Mouse (Mus musculus) gastrocnemius, adult 8-10 months (tissue): Measurements from ENCODE around the gene Ust. TPM values are rescaled to one million over a fixed set of nuclear protein-coding genes. Genes with fewer than 3 reads are reported as not detected.
A peak's percentile ranks its signal among the peaks of the same experiment; 100 is the strongest.

ENCODE experiments used
- DNase-seq, 2 experiments: peaks; one replicate each; pipeline ENCODE4 v3.0.0; 2022; ENCODE audit warnings: low spot score in 2 of 2
- total RNA-seq, 4 experiments: library from RNA; stranded (reverse); gene quantifications; 2 replicates each; pipeline ENCODE4 v1.2.4; 2022

Gene Ust
- total RNA-seq, 4 experiments from 2014 or later, result 0.68 to 1.7 (median 1.2) TPM

GRCm38 (mm10) chr10:8431857-8432256 is 86.8 kb downstream of the Ust start:
- DNase-seq, result peak; percentile 6 to 9

GRCm38 (mm10) chr10:8428787-8429778 is 89.5 kb downstream of the Ust start:
- no peak for DNase-seq

- DNase-seq, result no peak
Measured at GRCm38 (mm10) chr10:8427671-8428364, 90.8 kb downstream of the Ust start.

GRCm38 (mm10) chr10:8419496-8420009 is 99.1 kb downstream of the Ust start:
- DNase-seq, result no peak

- DNase-seq, result no peak
Measured at GRCm38 (mm10) chr10:8415474-8415873, 103.2 kb downstream of the Ust start.

GRCm38 (mm10) chr10:8415036-8415435 is 103.6 kb downstream of the Ust start:
- DNase-seq, result no peak

- no peak for DNase-seq
Measured at GRCm38 (mm10) chr10:8405141-8405540, 113.5 kb downstream of the Ust start.

GRCm38 (mm10) chr10:8392226-8392625 is 126.4 kb downstream of the Ust start:
- DNase-seq, result no peak

GRCm38 (mm10) chr10:8391264-8391748 is 127.3 kb downstream of the Ust start:
- DNase-seq, result peak; percentile 56 to 63

- no peak for DNase-seq
Measured at GRCm38 (mm10) chr10:8388239-8388638, 130.4 kb downstream of the Ust start.

- no peak for DNase-seq
Measured at GRCm38 (mm10) chr10:8369894-8370500, 148.6 kb downstream of the Ust start.

- no peak for DNase-seq
Measured at GRCm38 (mm10) chr10:8365816-8366215, 152.8 kb downstream of the Ust start.

- no peak for DNase-seq
Measured at GRCm38 (mm10) chr10:8364182-8364581, 154.4 kb downstream of the Ust start.

GRCm38 (mm10) chr10:8363281-8363680 is 155.3 kb downstream of the Ust start:
- DNase-seq, result no peak

GRCm38 (mm10) chr10:8358286-8359045 is 160.2 kb downstream of the Ust start:
- DNase-seq, result no peak

- DNase-seq, result no peak
Measured at GRCm38 (mm10) chr10:8353534-8353933, 165.1 kb downstream of the Ust start.

GRCm38 (mm10) chr10:8350626-8351025 is 168.0 kb downstream of the Ust start:
- DNase-seq, result no peak

GRCm38 (mm10) chr10:8347497-8347896 is 171.1 kb downstream of the Ust start:
- no peak for DNase-seq

GRCm38 (mm10) chr10:8342556-8342955 is 176.1 kb downstream of the Ust start:
- DNase-seq, result no peak

GRCm38 (mm10) chr10:8339645-8340428 is 178.8 kb downstream of the Ust start:
- DNase-seq, result no peak
